Mouse (Mus musculus): ENCODE data around the gene Chst14.

Chst14 gene

GRCm38 (mm10) chr2:118906118-118906492 is 20.2 kb upstream of the Chst14 start:
- no peak for DNase-seq

- no peak for DNase-seq
Measured at GRCm38 (mm10) chr2:118907781-118908180, 18.5 kb upstream of the Chst14 start.

- DNase-seq, result no peak
Measured at GRCm38 (mm10) chr2:118909151-118909550, 17.1 kb upstream of the Chst14 start.

GRCm38 (mm10) chr2:118910605-118911278 is 15.6 kb upstream of the Chst14 start:
- DNase-seq, result no peak

GRCm38 (mm10) chr2:118912706-118913105 is 13.6 kb upstream of the Chst14 start:
- DNase-seq, result no peak

GRCm38 (mm10) chr2:118913551-118914276 is 12.6 kb upstream of the Chst14 start:
- no peak for DNase-seq

GRCm38 (mm10) chr2:118914685-118915084 is 11.6 kb upstream of the Chst14 start:
- DNase-seq, result no peak

- no peak for DNase-seq
Measured at GRCm38 (mm10) chr2:118916436-118916835, 9.9 kb upstream of the Chst14 start.

GRCm38 (mm10) chr2:118918543-118918942 is 7.8 kb upstream of the Chst14 start:
- DNase-seq, result no peak

- no peak for DNase-seq
Measured at GRCm38 (mm10) chr2:118920428-118920827, 5.9 kb upstream of the Chst14 start.

- no peak for DNase-seq
Measured at GRCm38 (mm10) chr2:118925952-118926351, 344 bp upstream of the Chst14 start.

- no peak for DNase-seq
Measured at GRCm38 (mm10) chr2:118926998-118927739, 873 bp downstream of the Chst14 start.

- no peak for DNase-seq
Measured at GRCm38 (mm10) chr2:118941341-118941740, 15.0 kb downstream of the Chst14 start.

- no peak for DNase-seq
Measured at GRCm38 (mm10) chr2:118943232-118943631, 16.9 kb downstream of the Chst14 start.

GRCm38 (mm10) chr2:118948818-118949217 is 22.5 kb downstream of the Chst14 start:
- DNase-seq, result no peak

GRCm38 (mm10) chr2:118949699-118950098 is 23.4 kb downstream of the Chst14 start:
- no peak for DNase-seq

GRCm38 (mm10) chr2:118956497-118956896 is 30.2 kb downstream of the Chst14 start:
- DNase-seq, result no peak

- no peak for DNase-seq
Measured at GRCm38 (mm10) chr2:118959644-118960043, 33.3 kb downstream of the Chst14 start.

- no peak for DNase-seq
Measured at GRCm38 (mm10) chr2:118960413-118960812, 34.1 kb downstream of the Chst14 start.

GRCm38 (mm10) chr2:118961546-118961945 is 35.2 kb downstream of the Chst14 start:
- DNase-seq, result peak in 1 of 2 experiments; percentile 12

GRCm38 (mm10) chr2:118963007-118963675 is 36.8 kb downstream of the Chst14 start:
- no peak for DNase-seq

GRCm38 (mm10) chr2:118963676-118964012 is 37.3 kb downstream of the Chst14 start:
- DNase-seq, result no peak

- DNase-seq, result no peak
Measured at GRCm38 (mm10) chr2:118969585-118970147, 43.4 kb downstream of the Chst14 start.
